Mouse (Mus musculus) myocyte (in vitro differentiated cells): ENCODE measurements around the gene Ttll12. TPM values are rescaled to one million over a fixed set of nuclear protein-coding genes. Genes with fewer than 3 reads are reported as not detected.

Experiments used
- H3K27me3 ChIP-seq: one replicate; pipeline ENCODE4 v1.6.1; 2011; ENCODE audit not compliant: control insufficient read depth, insufficient read depth, insufficient read length
- H3K36me3 ChIP-seq: one replicate; pipeline ENCODE4 v1.6.1; 2011; ENCODE audit not compliant: control insufficient read depth, insufficient read depth
- H3K4me2 ChIP-seq: one replicate; pipeline ENCODE4 v1.6.1; 2011; ENCODE audit warnings: low read depth, control low read depth
- H3K4me3 ChIP-seq: one replicate; pipeline ENCODE4 v1.5.1; 2011; ENCODE audit warnings: mild to moderate bottlenecking, control low read depth, moderate library complexity
- H3K79me2 ChIP-seq: one replicate; pipeline ENCODE4 v1.6.1; 2011; ENCODE audit not compliant: control insufficient read depth, insufficient read depth
- H3ac ChIP-seq: one replicate; pipeline ENCODE4 v1.6.1; 2011; ENCODE audit not compliant: control insufficient read depth, insufficient read length
- CEBPB ChIP-seq: IDR thresholded peaks from 2 replicates; pipeline ENCODE4 v1.6.1; 2011; ENCODE audit warnings: mild to moderate bottlenecking, moderate library complexity; ENCODE audit not compliant: poor library complexity, insufficient read depth, severe bottlenecking
- E2F4 ChIP-seq: IDR thresholded peaks from one replicate; pipeline ENCODE4 v1.6.1; 2011; ENCODE audit warnings: mild to moderate bottlenecking, control low read depth, moderate library complexity; ENCODE audit not compliant: insufficient read depth
- MAX ChIP-seq: IDR thresholded peaks from one replicate; pipeline ENCODE4 v1.6.1; 2011; ENCODE audit warnings: low read depth, mild to moderate bottlenecking, control low read depth
- MYOD1 ChIP-seq, 3 experiments: IDR thresholded peaks; one replicate each; pipeline ENCODE4 v1.6.1; 2011; ENCODE audit warnings: control low read depth in 2 of 3, low read depth in 2 of 3, mild to moderate bottlenecking in 2 of 3, moderate library complexity in 1 of 3; ENCODE audit not compliant: insufficient read length in 2 of 3, control insufficient read depth in 1 of 3
- MYOG ChIP-seq, 3 experiments: IDR thresholded peaks; one replicate each; pipeline ENCODE4 v1.6.1; 2011; ENCODE audit warnings: control low read depth in 2 of 3, low read depth in 2 of 3, mild to moderate bottlenecking in 2 of 3; ENCODE audit not compliant: insufficient read length in 2 of 3, control insufficient read depth in 1 of 3, insufficient read depth in 1 of 3
- POLR2A ChIP-seq: IDR thresholded peaks from one replicate; pipeline ENCODE4 v1.6.1; 2011; ENCODE audit warnings: low read depth, mild to moderate bottlenecking, control low read depth, moderate library complexity; ENCODE audit not compliant: insufficient read length
- POLR2AphosphoS2 ChIP-seq: IDR thresholded peaks from one replicate; pipeline ENCODE4 v1.6.1; 2011; ENCODE audit warnings: low read depth, control low read depth; ENCODE audit not compliant: insufficient read length
- REST ChIP-seq: IDR thresholded peaks from one replicate; pipeline ENCODE4 v1.6.1; 2011; ENCODE audit warnings: mild to moderate bottlenecking, control low read depth, moderate library complexity; ENCODE audit not compliant: insufficient read depth, insufficient read length
- SRF ChIP-seq: IDR thresholded peaks from one replicate; pipeline ENCODE4 v1.6.1; 2011; ENCODE audit warnings: low read depth; ENCODE audit not compliant: control insufficient read depth, insufficient read length
- TCF12 ChIP-seq: IDR thresholded peaks from one replicate; pipeline ENCODE4 v1.6.1; 2011; ENCODE audit warnings: mild to moderate bottlenecking, control low read depth; ENCODE audit not compliant: poor library complexity, insufficient read depth, severe bottlenecking
- TCF3 ChIP-seq: IDR thresholded peaks from one replicate; pipeline ENCODE4 v1.6.1; 2011; ENCODE audit warnings: low read depth, control low read depth; ENCODE audit not compliant: insufficient read length
- USF1 ChIP-seq: IDR thresholded peaks from one replicate; pipeline ENCODE4 v1.6.1; 2011; ENCODE audit warnings: low read depth, mild to moderate bottlenecking, control low read depth, moderate library complexity
- polyA plus RNA-seq: library from polyadenylated mRNA; unstranded; fragments of >200 nt; fragmentation: generic; extraction: Trizol; gene quantifications from one replicate; pipeline ENCODE4 v1.2.1, GENCODE M21; 2012; ENCODE audit warnings: missing spikeins

Ttll12 gene
- polyA plus RNA-seq, 1 experiment = 69.6 TPM

DNA sequence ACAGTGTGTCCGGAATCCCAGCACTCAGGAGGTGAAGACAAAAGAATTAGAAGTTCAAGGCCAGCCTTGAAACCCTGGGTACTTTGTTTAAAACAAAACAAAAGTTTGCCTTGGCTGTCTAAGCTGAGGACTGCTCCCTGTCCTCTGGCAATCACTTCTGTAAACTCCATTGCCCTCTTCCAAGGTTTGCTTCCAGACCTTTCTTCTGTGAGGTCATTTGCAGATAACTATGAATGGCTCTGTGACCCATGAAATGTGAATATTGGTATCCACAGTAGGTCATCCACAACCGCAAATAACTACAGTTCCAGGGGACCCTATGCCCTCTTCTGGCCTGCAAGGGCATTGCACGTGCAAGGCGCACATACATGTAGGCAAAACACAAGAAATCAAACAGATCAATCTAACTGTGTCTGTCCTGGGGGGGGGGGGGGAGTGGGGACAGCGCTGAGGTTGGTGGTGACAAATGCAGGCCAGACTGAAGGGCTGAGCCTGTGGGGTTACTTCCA lies 62.9 kb downstream of the Ttll12 start:
- TF ChIP-seq MYOG (IDR thresholded peaks at IDR 0.05; ENCODE audit: control insufficient read depth in 1 of 3, insufficient read depth in 1 of 3, insufficient read length in 2 of 3, low read depth in 2 of 3) (no peak), TCF3 (no peak), USF1 (no peak), POLR2A (no peak), MYOD1 (IDR thresholded peaks at IDR 0.05; ENCODE audit: control insufficient read depth in 1 of 3, insufficient read length in 2 of 3, low read depth in 2 of 3) (no peak), E2F4 (no peak), POLR2AphosphoS2 (no peak), SRF (no peak), MAX (no peak), REST (no peak), CEBPB (no peak), TCF12 (no peak)
- H3K79me2 ChIP-seq = no peaks in the 10 kb centered on the region

DNA sequence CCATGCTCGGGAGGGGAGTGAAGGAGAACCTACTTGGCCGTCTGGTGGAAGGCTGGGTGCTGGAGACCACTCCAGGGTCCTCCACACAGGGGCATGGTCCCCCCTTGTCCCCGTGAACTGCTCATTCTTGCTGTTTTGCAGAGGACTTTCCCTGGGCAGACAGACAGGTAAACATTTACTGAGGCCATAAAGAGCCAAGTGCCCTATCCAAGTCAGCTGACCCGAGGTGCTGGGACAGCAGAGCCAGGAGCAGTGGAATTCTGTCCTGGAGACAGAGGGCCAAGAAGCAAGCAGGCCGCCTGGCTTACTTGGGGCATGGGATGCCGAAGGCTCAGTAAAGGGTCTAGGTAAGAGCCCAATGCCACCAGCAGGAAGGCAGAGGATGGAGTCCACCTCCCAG lies 64.3 kb downstream of the Ttll12 start:
- H3K4me2 ChIP-seq = no peak overlapping the region
- H3ac ChIP-seq = no peak overlapping the region
- no peak overlapping the region for H3K4me3 ChIP-seq
- H3K36me3 ChIP-seq = no peaks in the 10 kb centered on the region
- peaks cover 26% of the 10 kb centered on the region for H3K27me3 ChIP-seq
- TF ChIP-seq TCF3 = no peak
- TF ChIP-seq REST = no peak
- no peak for TF ChIP-seq POLR2A
- no peak for TF ChIP-seq CEBPB
- TF ChIP-seq USF1 = no peak
- no peak for TF ChIP-seq E2F4
- TF ChIP-seq POLR2AphosphoS2 = no peak
- TF ChIP-seq SRF = no peak
- TF ChIP-seq TCF12 = no peak
- no peak for TF ChIP-seq MAX
- no peak for TF ChIP-seq MYOG (IDR thresholded peaks at IDR 0.05; ENCODE audit: control insufficient read depth in 1 of 3, insufficient read depth in 1 of 3, insufficient read length in 2 of 3, low read depth in 2 of 3)
- no peak for TF ChIP-seq MYOD1 (IDR thresholded peaks at IDR 0.05; ENCODE audit: control insufficient read depth in 1 of 3, insufficient read length in 2 of 3, low read depth in 2 of 3)
- no peaks in the 10 kb centered on the region for H3K79me2 ChIP-seq

More for the DNA sequence above, 62.9 kb downstream of the Ttll12 start:
- H3K36me3 ChIP-seq = no peaks in the 10 kb centered on the region
- no peak overlapping the region for H3K4me3 ChIP-seq
- H3ac ChIP-seq = no peak overlapping the region
- no peak overlapping the region for H3K4me2 ChIP-seq
- peaks cover 18% of the 10 kb centered on the region for H3K27me3 ChIP-seq

DNA sequence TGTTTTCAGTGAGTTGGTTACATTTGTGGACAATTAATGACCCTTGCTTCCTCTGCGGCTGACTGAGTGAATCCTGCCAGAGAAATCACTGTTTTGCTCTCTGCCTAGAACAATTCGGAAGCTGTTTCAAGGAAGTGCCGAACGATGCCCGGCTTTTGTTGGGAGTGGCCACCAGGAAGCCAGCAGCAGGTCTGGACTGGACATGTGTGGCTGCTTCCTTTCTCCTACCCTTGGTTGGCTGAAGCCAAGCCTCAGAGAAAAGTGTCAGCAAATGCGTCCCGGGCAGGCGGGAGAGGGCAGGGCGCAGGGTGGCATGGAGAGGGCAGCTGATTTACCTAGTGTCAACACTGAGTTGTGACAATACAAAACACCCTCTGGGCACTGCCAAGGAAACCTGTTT lies 64.7 kb downstream of the Ttll12 start:
- Histone ChIP-seq H3K36me3 (no peaks in the 10 kb centered on the region), H3K79me2 (no peaks in the 10 kb centered on the region), H3K4me2 (no peak overlapping the region), H3K27me3 (peaks cover 26% of the 10 kb centered on the region), H3ac (no peak overlapping the region), H3K4me3 (no peak overlapping the region)
- no peak for TF ChIP-seq MYOD1 (IDR thresholded peaks at IDR 0.05; ENCODE audit: control insufficient read depth in 1 of 3, insufficient read length in 2 of 3, low read depth in 2 of 3)
- no peak for TF ChIP-seq E2F4
- no peak for TF ChIP-seq REST
- no peak for TF ChIP-seq SRF
- no peak for TF ChIP-seq CEBPB
- TF ChIP-seq TCF12 = no peak
- TF ChIP-seq POLR2A = no peak
- TF ChIP-seq USF1 = no peak
- TF ChIP-seq MAX = no peak
- no peak for TF ChIP-seq MYOG (IDR thresholded peaks at IDR 0.05; ENCODE audit: control insufficient read depth in 1 of 3, insufficient read depth in 1 of 3, insufficient read length in 2 of 3, low read depth in 2 of 3)
- no peak for TF ChIP-seq TCF3

DNA sequence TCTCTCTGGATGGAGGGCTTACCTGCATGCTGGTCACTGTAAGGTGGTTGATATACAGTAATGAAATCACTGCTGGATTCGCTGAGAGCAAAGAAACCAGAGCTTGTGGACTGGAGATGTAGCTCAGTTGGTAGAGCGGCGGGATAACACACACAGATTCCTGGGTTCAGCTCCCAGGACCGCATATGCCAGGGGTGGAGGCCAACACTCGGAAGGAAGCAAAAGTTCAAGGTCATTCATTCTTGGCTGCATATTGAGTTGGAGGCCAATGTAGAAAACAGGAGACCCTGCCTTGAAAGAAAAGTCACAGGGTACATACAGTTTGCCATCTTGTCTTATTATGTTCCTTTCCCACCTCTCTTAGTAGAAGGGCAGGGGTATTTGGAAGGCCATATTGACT lies 65.2 kb downstream of the Ttll12 start:
- H3ac ChIP-seq = no peak overlapping the region
- H3K4me3 ChIP-seq = no peak overlapping the region
- H3K36me3 ChIP-seq = no peaks in the 10 kb centered on the region
- no peak for TF ChIP-seq MAX
- no peak for TF ChIP-seq POLR2AphosphoS2
- no peak for TF ChIP-seq USF1
- no peak for TF ChIP-seq POLR2A
- TF ChIP-seq TCF3 = no peak
- H3K27me3 ChIP-seq = peaks cover 26% of the 10 kb centered on the region
- no peaks in the 10 kb centered on the region for H3K79me2 ChIP-seq
- no peak overlapping the region for H3K4me2 ChIP-seq

DNA sequence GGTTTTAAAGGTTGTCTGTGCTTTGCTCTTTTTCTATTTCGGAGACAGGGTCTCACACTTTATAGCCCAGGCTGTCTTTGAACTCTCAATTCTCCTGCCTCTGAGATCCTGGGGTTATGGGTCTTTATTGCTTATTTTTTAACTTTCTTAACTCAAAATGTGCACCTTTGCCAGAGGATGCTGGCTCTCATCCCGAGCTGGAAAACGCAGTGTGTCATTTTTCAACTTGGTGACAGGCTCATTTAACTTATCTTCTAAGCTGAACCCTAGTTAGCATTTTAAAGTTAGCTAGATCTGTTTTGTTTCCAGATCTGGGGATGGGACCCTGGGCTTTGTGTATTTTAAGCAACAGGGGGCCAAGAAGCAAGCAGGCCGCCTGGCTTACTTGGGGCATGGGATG lies 66.1 kb downstream of the Ttll12 start:
- Histone ChIP-seq H3K4me2 (no peak overlapping the region), H3K36me3 (no peaks in the 10 kb centered on the region), H3K79me2 (no peaks in the 10 kb centered on the region), H3K27me3 (peaks cover 26% of the 10 kb centered on the region), H3K4me3 (no peak overlapping the region), H3ac (no peak overlapping the region)
- TF ChIP-seq MAX (no peak), REST (no peak), POLR2A (no peak), TCF12 (no peak), CEBPB (no peak), E2F4 (no peak), USF1 (no peak), TCF3 (no peak), SRF (no peak), MYOG (IDR thresholded peaks at IDR 0.05; ENCODE audit: control insufficient read depth in 1 of 3, insufficient read depth in 1 of 3, insufficient read length in 2 of 3, low read depth in 2 of 3) (no peak), POLR2AphosphoS2 (no peak)
